Mouse (Mus musculus) bone marrow, adult 2 months (tissue): ENCODE data around the gene Eef1a2.

Experiments
- CTCF ChIP-seq: fragments of 200-500 bp; IDR thresholded peaks from 2 replicates; pipeline ENCODE4 v1.5.1; 2011; ENCODE audit warnings: low read length, control low read depth; ENCODE audit not compliant: control insufficient read depth, insufficient read depth
- POLR2A ChIP-seq: fragments of 200-500 bp; IDR thresholded peaks from 2 replicates; pipeline ENCODE4 v1.6.1; 2011; ENCODE audit warnings: low read depth, mild to moderate bottlenecking, control low read depth, low read length, borderline replicate concordance; ENCODE audit not compliant: control insufficient read depth

GRCm38 (mm10) chr2:181120922-181121449 lies 35.8 kb downstream of the Eef1a2 start:
- TF ChIP-seq CTCF, result no peak
- TF ChIP-seq POLR2A, result no peak
